Mouse (Mus musculus): ENCODE results near the gene Ndufb5.
"Not testable (repeated sequence)": the region's sequence is repeated elsewhere in the genome, so short reads cannot be mapped to it uniquely, and the experiment has no call there.

The Ndufb5 gene

DNA sequence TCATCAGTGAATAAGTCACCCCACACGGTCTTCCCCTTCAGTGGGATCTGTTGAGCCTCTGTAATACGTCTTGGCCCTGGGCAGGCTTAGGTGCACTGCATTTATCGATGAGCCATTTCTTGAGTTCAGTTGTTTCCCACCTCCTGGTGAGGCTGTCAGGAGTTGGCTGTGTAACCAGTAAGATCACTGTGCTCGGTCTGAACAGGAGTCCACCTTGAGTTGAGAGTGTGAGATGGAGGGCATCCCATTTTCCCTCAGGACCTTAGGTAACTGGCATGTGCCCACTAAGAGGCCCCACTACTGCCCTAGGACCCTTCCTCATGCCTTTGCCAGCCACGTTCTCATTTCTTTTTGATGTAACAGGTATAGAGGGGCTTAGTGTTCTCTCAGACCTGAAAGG lies 10.8 kb upstream of the Ndufb5 start:
- in situ Hi-C loops (cut with MseI, MboI) = no loop called here

DNA sequence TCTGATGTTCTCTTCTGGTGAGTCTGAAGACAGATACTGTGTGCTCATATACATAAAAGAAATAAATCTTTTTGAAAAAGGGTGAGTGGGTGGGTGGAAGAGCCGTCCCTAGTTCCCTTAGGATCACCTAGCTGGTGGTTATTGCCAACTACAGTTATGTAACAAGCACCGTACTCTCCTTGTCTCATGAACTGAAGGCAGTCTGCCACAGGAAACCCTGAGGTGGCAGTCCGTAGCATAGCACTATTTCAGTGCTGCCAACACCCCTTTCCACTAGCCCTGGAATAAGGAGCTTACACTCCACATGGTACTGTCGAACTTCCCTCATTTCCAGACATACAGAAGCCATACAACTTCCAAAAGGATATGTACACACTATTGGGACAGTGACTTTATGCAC lies 8.9 kb upstream of the Ndufb5 start:
- in situ Hi-C loops (cut with MseI, MboI) = no loop called here

DNA sequence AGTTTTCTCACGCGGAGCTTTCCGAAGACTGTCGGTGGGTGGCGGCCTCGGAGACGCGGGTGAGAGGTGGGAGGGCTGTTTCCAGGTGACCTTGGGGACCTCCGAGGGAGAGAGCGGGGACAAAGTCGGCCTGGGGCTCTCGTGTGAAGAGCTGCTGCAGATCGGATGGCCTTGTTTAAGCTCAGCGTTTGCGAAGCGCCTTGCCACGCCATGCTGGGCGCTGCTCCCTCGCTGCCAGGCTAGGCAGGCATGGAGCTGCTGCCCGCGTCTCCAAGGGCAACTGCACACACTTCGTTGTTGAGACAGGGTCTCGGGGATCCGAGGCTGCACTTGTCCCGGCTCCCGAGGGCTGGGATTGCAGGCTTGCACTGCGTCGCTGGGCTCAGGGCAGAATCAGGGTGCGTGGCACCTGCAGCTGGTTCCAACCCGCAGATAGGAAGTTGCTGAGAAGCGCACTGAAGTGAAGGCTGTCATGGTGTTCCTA lies 424 bp downstream of the Ndufb5 start, which contains the start of gene Mrpl47:
Mrpl47 (minus strand) TSS at position 434 of the 484 bp plus-strand sequence.
- in situ Hi-C loops (cut with MseI, MboI) = no loop called here

DNA sequence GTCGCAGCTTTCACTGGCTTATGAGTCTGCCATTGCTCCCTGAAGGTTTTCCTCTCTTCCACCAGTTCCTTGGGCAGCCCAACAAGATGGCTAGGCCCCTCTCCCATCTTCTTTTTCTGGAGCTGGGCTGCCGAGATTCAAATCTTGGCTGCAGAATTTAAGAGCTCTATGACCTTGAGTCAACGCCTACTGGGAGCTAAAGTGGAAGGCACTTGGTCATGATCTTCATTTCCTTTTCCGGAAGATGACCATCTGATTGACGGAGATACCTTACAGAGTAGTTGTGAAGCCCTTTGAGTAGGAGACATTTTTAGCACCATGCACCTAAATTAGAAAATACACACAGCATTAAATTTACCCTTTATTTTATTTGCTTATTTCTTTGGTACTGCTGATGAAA lies 1.8 kb downstream of the Ndufb5 start:
- in situ Hi-C loops (cut with MseI, MboI) = no loop called here

DNA sequence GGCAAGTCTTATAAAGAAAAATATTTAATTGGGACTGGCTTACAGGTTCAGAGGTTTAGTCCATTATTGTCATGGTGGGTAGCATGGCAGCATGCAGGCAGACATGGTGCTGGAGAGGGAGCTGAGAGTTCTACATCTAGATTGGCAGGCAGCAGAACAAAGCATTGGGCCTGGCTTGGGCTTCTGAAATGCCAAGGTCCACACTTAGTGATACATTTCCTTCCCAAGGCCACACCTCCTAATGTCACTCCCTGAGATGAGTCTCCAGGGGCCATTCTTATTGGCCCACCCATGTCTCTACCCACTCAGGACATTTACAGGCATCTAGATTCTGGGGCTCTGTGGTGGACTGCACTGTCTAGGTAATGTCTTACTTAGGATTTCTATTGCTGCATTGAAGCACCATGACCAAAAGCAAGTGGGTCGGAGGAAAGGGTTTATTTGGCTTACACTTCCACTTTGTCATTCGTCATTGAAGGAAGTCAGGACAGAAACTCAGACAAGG lies 5.5 kb downstream of the Ndufb5 start:
- in situ Hi-C loops (cut with MseI, MboI) = no loop called here

DNA sequence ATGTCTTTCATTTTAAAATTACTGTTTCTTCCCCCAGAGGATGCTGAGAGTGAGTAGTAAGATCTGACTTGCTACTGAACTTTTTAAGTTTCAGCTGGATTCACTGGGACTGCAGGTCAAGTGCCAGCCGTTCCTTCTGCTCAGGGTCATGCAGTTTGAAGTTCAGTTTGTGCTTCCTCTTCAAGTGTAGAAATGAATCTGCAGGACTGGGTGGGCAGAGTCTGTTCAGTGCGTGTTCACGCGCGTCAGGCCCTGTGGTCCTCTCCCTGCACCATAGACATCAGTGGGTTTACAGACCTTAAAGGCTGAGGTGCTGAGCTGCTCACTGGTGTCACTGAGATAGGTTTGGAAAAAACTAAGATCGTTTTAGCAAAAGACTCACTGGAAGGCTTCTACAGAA lies 8.2 kb downstream of the Ndufb5 start:
- in situ Hi-C loops (cut with MseI, MboI) = no loop called here

DNA sequence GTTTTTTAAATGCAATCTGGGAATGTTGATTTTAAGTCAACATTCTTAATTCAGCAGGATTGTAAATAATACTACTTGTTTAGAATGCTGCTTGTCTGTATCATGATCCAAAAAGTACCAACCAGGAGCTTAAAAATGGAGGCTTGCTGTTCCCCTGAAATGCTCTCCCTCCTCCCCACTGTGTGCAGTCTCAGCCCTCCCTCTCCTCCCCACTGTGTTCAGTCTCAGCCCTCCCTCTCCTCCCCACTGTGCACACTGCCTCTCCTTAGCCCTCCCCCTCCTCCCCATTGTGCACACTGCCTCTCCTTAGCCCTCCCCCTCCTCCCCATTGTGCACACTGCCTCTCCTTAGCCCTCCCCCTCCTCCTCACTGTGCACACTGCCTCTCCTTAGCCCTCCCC lies 8.6 kb downstream of the Ndufb5 start:
- in situ Hi-C loops (cut with MseI, MboI) = not testable (repeated sequence)

DNA sequence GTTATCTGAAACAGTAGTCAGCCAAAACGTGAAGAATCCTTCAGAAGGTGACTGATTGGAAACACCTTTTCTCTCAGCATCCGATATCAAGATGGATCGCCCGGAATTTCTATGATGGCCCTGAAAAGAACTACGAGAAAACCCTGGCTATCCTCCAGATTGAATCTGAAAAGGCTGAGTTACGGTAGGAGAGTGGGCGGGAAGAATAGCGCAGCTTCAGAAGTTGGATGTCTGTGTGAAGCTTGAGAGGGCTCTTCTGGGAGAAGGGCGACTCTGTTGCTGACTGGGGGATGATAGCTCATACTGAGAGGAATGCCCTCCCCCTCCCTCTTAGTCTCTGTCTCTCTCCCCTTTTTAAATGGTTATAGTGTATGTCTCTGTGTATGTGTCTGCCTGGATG lies 11.6 kb downstream of the Ndufb5 start:
- in situ Hi-C loops (cut with MseI, MboI) = no loop called here

DNA sequence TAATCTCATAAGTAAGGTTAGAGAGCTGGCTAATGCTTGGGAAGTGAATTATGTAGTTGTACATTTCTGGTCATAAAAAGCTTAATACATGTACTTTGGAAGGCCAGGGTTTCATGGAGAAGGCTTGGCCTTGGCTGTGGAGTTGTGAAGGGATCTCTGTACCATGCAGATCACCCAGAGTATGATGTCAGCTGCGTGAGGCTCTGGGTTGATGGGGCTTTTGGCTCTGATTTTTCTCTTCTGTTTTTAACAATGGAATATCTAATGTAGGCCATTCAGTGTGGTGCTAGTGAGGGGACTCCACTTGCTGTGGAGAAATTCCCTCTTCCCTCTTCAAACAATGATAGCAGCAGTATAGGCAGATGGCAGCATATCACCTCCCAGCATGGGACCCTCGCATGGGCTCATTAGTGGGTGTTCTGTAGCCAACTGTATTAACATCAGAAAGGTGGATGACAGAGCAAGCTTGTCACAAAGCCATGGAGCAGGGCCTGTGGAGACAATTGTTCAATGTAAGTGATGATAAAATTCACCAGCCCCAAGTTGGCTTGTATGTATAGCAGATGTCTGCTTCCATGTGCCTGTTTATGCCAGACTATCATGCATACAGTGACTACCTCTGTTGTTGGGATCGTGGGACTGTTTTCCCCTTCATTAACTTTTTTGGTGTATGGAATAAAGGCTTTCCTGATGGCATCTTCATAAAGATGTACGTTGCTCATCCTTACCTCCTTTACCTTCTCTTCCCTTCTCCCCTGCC lies 13.2 kb downstream of the Ndufb5 start:
- in situ Hi-C loops (cut with MseI, MboI) = no loop called here

DNA sequence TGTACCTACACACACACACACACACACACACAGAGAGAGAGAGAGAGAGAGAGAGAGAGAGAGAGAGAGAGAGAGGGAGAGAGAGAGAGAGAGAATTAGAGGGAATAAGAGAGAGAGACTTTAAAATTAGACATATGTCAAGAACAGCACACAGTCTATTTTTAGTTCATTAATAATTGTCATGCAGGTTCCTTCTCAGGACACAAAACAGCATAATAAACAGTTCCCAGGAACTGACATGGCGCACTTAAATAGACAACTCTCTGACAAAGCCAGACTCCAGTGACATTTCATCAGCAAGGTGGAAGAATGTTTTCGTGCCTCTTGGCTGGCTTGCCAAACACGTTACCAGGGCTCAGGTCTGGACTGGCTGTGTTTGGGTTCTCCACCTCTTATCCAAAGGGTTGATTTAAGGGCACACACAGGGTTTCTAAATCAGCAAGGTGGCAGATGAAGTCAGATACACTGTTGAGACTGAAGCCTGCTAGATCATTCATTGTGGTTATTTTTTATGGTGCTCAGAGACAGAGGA lies 17.7 kb downstream of the Ndufb5 start:
- in situ Hi-C loops (cut with MseI, MboI) = no loop called here

DNA sequence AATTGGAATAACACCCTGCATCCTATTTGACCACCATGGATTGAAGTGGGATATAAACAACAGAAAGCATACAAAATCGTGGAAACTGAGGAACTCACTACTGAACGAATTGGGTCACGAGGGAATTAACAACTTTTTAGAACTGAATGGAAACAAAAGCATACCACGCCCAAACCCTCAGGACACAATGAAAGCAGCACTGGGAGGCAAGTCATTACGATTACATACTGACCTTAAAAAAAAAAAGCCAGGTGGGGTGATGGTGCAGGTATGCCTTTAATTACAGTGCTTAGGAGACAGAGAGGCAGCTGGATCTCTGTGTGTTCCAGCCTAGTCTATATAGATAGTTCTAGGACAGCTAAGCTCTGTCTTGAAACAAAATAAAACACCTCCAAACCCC lies 22.4 kb downstream of the Ndufb5 start:
- in situ Hi-C loops (cut with MseI, MboI) = no loop called here

DNA sequence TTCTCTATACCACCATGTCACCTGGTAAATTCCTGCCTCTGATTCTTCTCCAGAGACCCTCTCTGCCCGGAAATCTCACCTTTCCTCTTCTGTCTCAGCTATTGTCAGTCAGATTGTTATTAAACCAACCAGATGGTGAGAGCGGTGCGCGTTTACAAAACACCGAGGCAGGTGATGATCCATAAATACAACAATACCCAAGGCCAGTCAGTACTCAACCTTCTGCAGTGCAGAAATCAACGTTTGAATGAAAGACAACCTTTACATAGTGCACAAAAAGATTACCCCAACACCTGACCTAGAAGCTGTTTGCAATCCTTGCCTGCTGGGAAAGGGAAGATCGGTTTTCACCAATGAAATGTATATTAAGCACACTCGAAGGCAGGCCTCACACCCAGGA lies 26.2 kb downstream of the Ndufb5 start:
- in situ Hi-C loops (cut with MseI, MboI) = no loop called here

DNA sequence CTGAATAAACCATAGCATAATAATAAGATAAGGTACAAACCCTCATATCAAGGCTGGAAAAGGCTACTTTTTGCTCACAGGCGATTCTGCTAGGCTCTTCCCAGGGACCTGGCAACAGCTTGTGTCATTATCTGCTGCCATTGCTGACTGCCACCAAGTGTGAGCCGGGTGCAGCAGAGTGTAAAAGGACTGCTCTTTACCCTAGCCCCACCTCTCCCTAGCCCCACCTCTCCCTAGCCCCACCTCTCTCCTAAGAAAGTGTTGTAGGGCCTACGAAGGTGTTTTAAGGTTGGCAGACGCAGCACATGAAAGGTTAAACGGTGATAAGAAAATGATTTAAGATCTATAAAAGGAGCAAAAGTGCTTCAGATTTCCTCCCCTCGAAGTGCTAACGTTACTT lies 27.1 kb downstream of the Ndufb5 start:
- in situ Hi-C loops (cut with MseI, MboI) = no loop called here

DNA sequence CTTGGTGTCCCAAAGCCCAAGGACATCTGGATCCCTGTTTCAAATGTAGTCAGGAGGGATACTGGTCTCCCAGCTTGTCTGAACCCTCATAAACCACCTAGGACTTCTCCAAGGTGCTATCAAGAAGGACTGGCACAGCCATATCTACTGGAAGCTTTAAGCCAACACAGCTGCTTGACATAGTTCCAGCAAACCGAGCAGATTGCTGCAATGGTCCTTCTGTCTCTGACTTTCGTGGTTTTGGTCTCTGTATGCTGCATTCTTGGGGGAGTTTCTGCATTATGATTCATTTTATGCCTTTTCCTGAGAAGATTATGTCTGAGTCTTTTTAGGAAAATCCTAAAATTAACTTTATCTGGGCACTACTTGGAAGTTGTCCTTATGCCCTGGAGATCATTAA lies 34.0 kb downstream of the Ndufb5 start:
- in situ Hi-C loops (cut with MseI, MboI) = no loop called here
